Mouse (Mus musculus) bone marrow, adult 2 months (tissue): ENCODE results near the gene Fau.

Source experiments
- CTCF ChIP-seq: fragments of 200-500 bp; IDR thresholded peaks from 2 replicates; pipeline ENCODE4 v1.5.1; 2011; ENCODE audit warnings: low read length, control low read depth; ENCODE audit not compliant: control insufficient read depth, insufficient read depth
- POLR2A ChIP-seq: fragments of 200-500 bp; IDR thresholded peaks from 2 replicates; pipeline ENCODE4 v1.6.1; 2011; ENCODE audit warnings: low read depth, mild to moderate bottlenecking, control low read depth, low read length, borderline replicate concordance; ENCODE audit not compliant: control insufficient read depth

DNA sequence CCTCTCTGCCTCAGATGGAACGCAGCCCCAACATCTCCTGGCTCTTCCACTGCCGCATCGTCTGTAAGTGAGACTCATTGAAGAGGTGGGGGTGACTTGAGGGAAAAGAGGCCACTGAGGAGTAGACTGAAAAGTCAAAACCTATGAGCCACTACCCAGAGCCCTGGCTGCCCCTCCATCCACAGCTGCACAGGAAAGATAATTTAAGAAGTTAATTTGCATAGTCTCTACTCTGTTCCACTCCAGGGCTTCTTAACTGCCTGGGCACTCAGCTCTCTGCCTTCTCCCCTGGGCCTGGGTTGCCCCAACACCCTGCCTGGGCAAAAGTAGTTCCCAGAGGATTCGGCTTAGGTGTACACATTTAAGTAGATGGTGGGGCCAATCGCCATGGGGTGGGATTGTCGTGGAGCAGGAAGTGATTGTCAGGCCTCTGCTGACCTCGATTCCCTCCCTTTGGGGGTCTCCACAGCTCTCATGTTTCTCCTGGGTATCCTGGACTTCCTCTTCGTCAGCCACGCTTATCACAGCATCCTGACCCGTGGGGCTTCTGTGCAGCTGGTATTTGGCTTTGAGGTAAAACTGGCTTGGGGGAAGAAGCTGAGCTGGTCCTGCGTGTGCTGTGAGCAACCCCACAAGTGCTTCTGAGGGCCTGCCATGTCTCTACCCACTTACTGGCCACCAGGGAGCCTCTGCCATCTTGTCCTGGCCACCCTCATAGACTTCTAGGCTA lies 8.8 kb upstream of the Fau start:
- TF ChIP-seq POLR2A (no peak), CTCF (no peak)
